Mouse (Mus musculus) midbrain, embryonic 11.5 days (tissue): ENCODE results near the gene Fam187b. TPM values are rescaled to one million over a fixed set of nuclear protein-coding genes. Genes with fewer than 3 reads are reported as not detected.
A peak's percentile ranks its signal among the peaks of the same experiment; 100 is the strongest.
"Not testable (repeated sequence)": the region's sequence is repeated elsewhere in the genome, so short reads cannot be mapped to it uniquely, and the experiment has no call there.

Source experiments
- ATAC-seq: fragments of 200-750 bp; cut with Nextera tagmentation; 2 replicates; pipeline ENCODE4 v1.8.0; 2017; ENCODE audit warnings: moderate TSS enrichment, moderate library complexity; ENCODE audit not compliant: low FRiP score
- DNase-seq: peaks from one replicate; pipeline ENCODE4 v3.0.0; 2015; ENCODE audit warnings: low spot score; ENCODE audit errors: missing footprints
- H3K27ac ChIP-seq: fragments of 300-500 bp; sonication (generic); 2 replicates; pipeline ENCODE4 v1.5.1; 2014; ENCODE audit warnings: low read depth, low read length
- H3K27me3 ChIP-seq: fragments of 300-500 bp; sonication (generic); 2 replicates; pipeline ENCODE4 v1.6.1; 2014; ENCODE audit warnings: mild to moderate bottlenecking, low read length, moderate library complexity, mixed read lengths; ENCODE audit not compliant: control insufficient read depth, insufficient read depth
- H3K36me3 ChIP-seq: fragments of 300-500 bp; sonication (generic); 2 replicates; pipeline ENCODE4 v1.6.1; 2014; ENCODE audit warnings: mild to moderate bottlenecking, low read length, moderate library complexity, mixed read lengths; ENCODE audit not compliant: control insufficient read depth, insufficient read depth
- H3K4me1 ChIP-seq: fragments of 300-500 bp; sonication (generic); 2 replicates; pipeline ENCODE4 v1.6.1; 2014; ENCODE audit warnings: low read length; ENCODE audit not compliant: control insufficient read depth, insufficient read depth
- H3K4me2 ChIP-seq: fragments of 300-500 bp; sonication (generic); 2 replicates; pipeline ENCODE4 v1.6.1; 2014; ENCODE audit warnings: mild to moderate bottlenecking, moderate library complexity
- H3K4me3 ChIP-seq: fragments of 300-500 bp; sonication (generic); 2 replicates; pipeline ENCODE4 v1.5.1; 2014; ENCODE audit warnings: low read depth, low read length
- H3K9ac ChIP-seq: fragments of 300-500 bp; sonication (generic); 2 replicates; pipeline ENCODE4 v1.6.1; 2014; ENCODE audit warnings: low read length
- H3K9me3 ChIP-seq: fragments of 300-500 bp; sonication (generic); 2 replicates; pipeline ENCODE4 v1.6.1; 2016; ENCODE audit warnings: low read length; ENCODE audit not compliant: control insufficient read depth
- WGBS: fragments of 180-500 bp; shearing (Covaris S2); extraction: QIAGEN DNeasy Blood & Tissue Kit; methylation state at CpG from one replicate; pipeline ENCODE4 v1.1.7; 2014; 5-methylcytosine and 5-hydroxymethylcytosine counted together
- polyA plus RNA-seq: library from polyadenylated mRNA; unstranded; fragments of >200 nt; fragmentation: Nextera tagmentation; extraction: Ambion mirVana; gene quantifications from 2 replicates; pipeline ENCODE4 v1.2.1, GENCODE M21; 2014

Gene Fam187b
- 0.25 and 0.62 TPM in 2 replicates for polyA plus RNA-seq

- peak; percentile 99 for DNase-seq
- Histone ChIP-seq H3K4me2 (peak within 1 kb of the TSS; percentile 68), H3K27ac (no peak within 1 kb of the TSS), H3K9ac (peak within 1 kb of the TSS; percentile 59), H3K4me1 (peaks cover 10% of the 10 kb centered on the region; the same call in 1 of the 2 replicates), H3K27me3 (peaks cover 12% of the 10 kb centered on the region), H3K4me3 (peak within 1 kb of the TSS; percentile 38), H3K36me3 (no peaks in the 10 kb centered on the region), H3K9me3 (no peaks in the 10 kb centered on the region)
- peak; percentile 83 for ATAC-seq
- WGBS, result 0% methylated on average over 36 of the region's 37 CpGs
These were observed at the start of gene Fam187b for GRCm38 (mm10) chr7:30973501-30974289. Fam187b (plus strand) TSS chr7:30973790.

DNA sequence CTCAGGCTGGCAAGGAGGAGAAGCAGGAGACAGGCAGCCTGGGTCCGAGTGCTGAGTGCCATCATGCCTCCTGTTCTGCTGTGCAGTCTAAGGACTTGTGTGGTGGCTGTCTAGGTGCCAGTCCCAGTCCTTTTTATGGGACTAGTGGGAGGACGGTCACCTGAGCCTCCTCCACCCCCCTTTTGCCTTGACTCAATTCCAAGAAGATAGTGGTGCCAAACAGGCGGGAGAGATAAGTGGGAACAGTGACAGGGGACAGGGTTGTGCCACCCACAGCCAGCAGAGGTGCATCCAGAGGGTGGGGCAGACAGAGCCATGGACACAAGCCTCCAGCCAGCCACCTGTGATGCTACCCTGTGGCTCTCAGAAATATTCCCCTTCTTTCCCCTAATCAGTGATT, 49.5 kb upstream of the Fam187b start:
- no peaks in the 10 kb centered on the region for H3K27me3 ChIP-seq
- WGBS, result 79% methylated on average over 3 of the region's 3 CpGs
- ATAC-seq, result no peak
- no peak for DNase-seq
- H3K4me2 ChIP-seq, result no peak overlapping the region
- no peak overlapping the region for H3K9ac ChIP-seq
- no peak overlapping the region for H3K4me3 ChIP-seq
- no peaks in the 10 kb centered on the region for H3K9me3 ChIP-seq
- no peaks in the 10 kb centered on the region for H3K4me1 ChIP-seq
- H3K27ac ChIP-seq, result no peak overlapping the region
- H3K36me3 ChIP-seq, result no peaks in the 10 kb centered on the region

GRCm38 (mm10) chr7:30924581-30924980, 49.0 kb upstream of the Fam187b start, which contains the start of gene Hamp2:
Hamp2 (minus strand) TSS chr7:30924681.
- H3K4me3 ChIP-seq, H3K9ac ChIP-seq, H3K4me2 ChIP-seq, H3K4me1 ChIP-seq, H3K9me3 ChIP-seq, H3K36me3 ChIP-seq, H3K27ac ChIP-seq, DNase-seq, H3K27me3 ChIP-seq, ATAC-seq: not testable (repeated sequence)
- WGBS, result 69% methylated on average over 2 of the region's 2 CpGs

GRCm38 (mm10) chr7:30935422-30936099, 38.0 kb upstream of the Fam187b start:
- not testable (repeated sequence) for H3K36me3 ChIP-seq, H3K4me3 ChIP-seq, H3K4me1 ChIP-seq, H3K9ac ChIP-seq, H3K9me3 ChIP-seq, ATAC-seq, H3K27ac ChIP-seq, H3K4me2 ChIP-seq, DNase-seq, H3K27me3 ChIP-seq
- WGBS, result 85% methylated on average over 6 of the region's 6 CpGs

GRCm38 (mm10) chr7:30940070-30940469, 33.5 kb upstream of the Fam187b start:
- not testable (repeated sequence) for H3K4me3 ChIP-seq, H3K27me3 ChIP-seq

DNA sequence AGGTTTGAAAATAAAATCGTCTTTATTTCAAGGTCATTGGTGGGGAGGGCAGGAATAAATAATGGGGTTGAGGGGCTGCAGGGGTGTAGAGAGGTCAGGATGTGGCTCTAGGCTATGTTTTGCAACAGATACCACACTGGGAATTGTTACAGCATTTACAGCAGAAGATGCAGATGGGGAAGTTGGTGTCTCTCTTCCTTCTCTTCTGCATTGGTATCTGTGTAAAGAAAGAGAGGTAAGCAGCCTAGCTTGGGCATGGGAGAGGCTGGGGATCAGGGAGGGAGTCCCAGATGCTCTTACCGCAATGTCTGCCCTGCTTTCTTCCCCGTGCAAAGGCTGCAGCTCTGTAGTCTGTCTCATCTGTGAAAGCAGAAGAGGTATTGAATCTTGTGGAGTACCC, 31.2 kb upstream of the Fam187b start:
- ATAC-seq, H3K9me3 ChIP-seq, H3K27ac ChIP-seq, H3K4me3 ChIP-seq, H3K27me3 ChIP-seq, H3K36me3 ChIP-seq, H3K9ac ChIP-seq, DNase-seq, H3K4me2 ChIP-seq, H3K4me1 ChIP-seq: not testable (repeated sequence)
- 54% methylated on average over 3 of the region's 3 CpGs for WGBS

More at GRCm38 (mm10) chr7:30940070-30940469, 33.5 kb upstream of the Fam187b start:
- H3K4me1 ChIP-seq, ATAC-seq, H3K9me3 ChIP-seq, H3K36me3 ChIP-seq, H3K9ac ChIP-seq, DNase-seq, H3K4me2 ChIP-seq, H3K27ac ChIP-seq: not testable (repeated sequence)
- 76% methylated on average over 1 of the region's 1 CpGs for WGBS

- WGBS, result 72% methylated on average over 9 of the region's 9 CpGs
These were observed 29.5 kb upstream of the Fam187b start, which contains the start of gene Hamp for GRCm38 (mm10) chr7:30943909-30944635. Hamp (minus strand) TSS chr7:30944032.

DNA sequence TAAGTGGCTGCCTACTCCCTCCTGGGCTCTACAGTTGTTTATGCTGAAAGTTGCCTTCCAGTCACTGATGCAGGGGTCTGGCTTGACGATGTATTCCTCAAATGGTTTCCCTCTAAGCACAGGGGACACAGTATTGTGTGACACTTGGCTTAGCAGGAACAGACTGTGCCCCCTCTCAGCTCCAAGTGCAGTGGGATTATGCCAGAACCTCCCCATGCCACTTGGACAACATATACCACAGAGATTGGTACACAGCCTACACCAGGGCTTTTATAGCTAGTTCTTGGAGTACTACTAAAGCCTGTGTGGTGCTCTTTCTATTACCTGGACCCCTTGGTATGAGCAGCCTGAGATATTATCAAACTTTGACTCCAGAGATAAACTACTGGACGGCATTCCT, 28.9 kb upstream of the Fam187b start:
- not testable (repeated sequence) for DNase-seq, H3K4me3 ChIP-seq, H3K9me3 ChIP-seq, H3K9ac ChIP-seq, H3K27me3 ChIP-seq, H3K27ac ChIP-seq, H3K4me2 ChIP-seq, ATAC-seq, H3K36me3 ChIP-seq, H3K4me1 ChIP-seq
- 90% methylated on average over 2 of the region's 2 CpGs for WGBS

More at GRCm38 (mm10) chr7:30943909-30944635, 29.5 kb upstream of the Fam187b start, which contains the start of gene Hamp:
- no peaks in the 10 kb centered on the region for H3K9me3 ChIP-seq
- no peaks in the 10 kb centered on the region for H3K27me3 ChIP-seq
- peak; percentile 60 for DNase-seq
- no peak within 1 kb of the TSS for H3K27ac ChIP-seq
- H3K4me1 ChIP-seq, result no peaks in the 10 kb centered on the region
- no peak within 1 kb of the TSS for H3K4me3 ChIP-seq
- no peak within 1 kb of the TSS for H3K4me2 ChIP-seq
- no peak for ATAC-seq
- H3K9ac ChIP-seq, result no peak within 1 kb of the TSS
- peaks cover 3% of the 10 kb centered on the region for H3K36me3 ChIP-seq
